Mouse (Mus musculus) limb, embryonic 10.5 days (tissue): ENCODE results near the gene Elovl3. TPM values are rescaled to one million over a fixed set of nuclear protein-coding genes. Genes with fewer than 3 reads are reported as not detected.

ENCODE experiments used
- DNase-seq: peaks from one replicate; pipeline ENCODE4 v3.0.0-alpha.2; 2017; ENCODE audit warnings: low spot score
- H3K27ac ChIP-seq: fragments of 300-500 bp; sonication (generic); 2 replicates; pipeline ENCODE4 v1.5.1; 2016; ENCODE audit warnings: mild to moderate bottlenecking
- H3K27me3 ChIP-seq: fragments of 300-500 bp; sonication (generic); 2 replicates; pipeline ENCODE4 v1.6.1; 2016; ENCODE audit warnings: low read depth, mild to moderate bottlenecking; ENCODE audit not compliant: poor library complexity, severe bottlenecking
- H3K36me3 ChIP-seq: fragments of 300-500 bp; sonication (generic); 2 replicates; pipeline ENCODE4 v1.6.1; 2016; ENCODE audit warnings: mild to moderate bottlenecking, moderate library complexity
- H3K4me1 ChIP-seq: fragments of 300-500 bp; sonication (generic); 2 replicates; pipeline ENCODE4 v1.6.1; 2016
- H3K4me3 ChIP-seq: fragments of 300-500 bp; sonication (generic); 2 replicates; pipeline ENCODE4 v1.5.1; 2016; ENCODE audit warnings: mild to moderate bottlenecking, moderate library complexity
- H3K9me3 ChIP-seq: fragments of 300-500 bp; sonication (generic); replicated peaks from 2 replicates; pipeline ENCODE4 v1.6.1; 2016; ENCODE audit warnings: mild to moderate bottlenecking
- WGBS: fragments of 180-500 bp; shearing (Covaris S2); methylation state at CpG from one replicate; pipeline ENCODE4 v1.1.7; 2016; 5-methylcytosine and 5-hydroxymethylcytosine counted together
- polyA plus RNA-seq: library from polyadenylated mRNA; unstranded; fragments of >200 nt; fragmentation: Nextera tagmentation; extraction: Ambion mirVana; gene quantifications from 2 replicates; pipeline ENCODE4 v1.2.1, GENCODE M21; 2016

The Elovl3 gene
- polyA plus RNA-seq = 0.13 TPM in 1 of 2 replicates, not detected in the other

GRCm38 (mm10) chr19:46131694-46132525 is at the start of gene Elovl3:
TSS of gene Elovl3 (plus strand) at chr19:46131897.
- WGBS = 4% methylated on average over 31 of the region's 31 CpGs
- no peak for DNase-seq
- H3K27me3 ChIP-seq = peaks cover 78% of the 10 kb centered on the region
- H3K4me1 ChIP-seq = peaks cover 29% of the 10 kb centered on the region
- H3K27ac ChIP-seq = no peak within 1 kb of the TSS
- peak within 1 kb of the TSS; percentile 21 for H3K4me3 ChIP-seq
- no peaks in the 10 kb centered on the region for H3K9me3 ChIP-seq
- H3K36me3 ChIP-seq = no peaks in the 10 kb centered on the region

- no peak overlapping the region for H3K4me3 ChIP-seq
- DNase-seq = no peak
- H3K9me3 ChIP-seq = no peaks in the 10 kb centered on the region
- H3K4me1 ChIP-seq = no peaks in the 10 kb centered on the region
- 95% methylated on average over 8 of the region's 8 CpGs for WGBS
- H3K27ac ChIP-seq = no peak overlapping the region
- H3K27me3 ChIP-seq = no peaks in the 10 kb centered on the region
- peaks cover 64% of the 10 kb centered on the region for H3K36me3 ChIP-seq
Measured at GRCm38 (mm10) chr19:46085185-46085584, 46.5 kb upstream of the Elovl3 start.

- H3K27me3 ChIP-seq = no peaks in the 10 kb centered on the region
- no peaks in the 10 kb centered on the region for H3K4me1 ChIP-seq
- WGBS = 52% methylated on average over 3 of the region's 3 CpGs
- H3K9me3 ChIP-seq = no peaks in the 10 kb centered on the region
- H3K4me3 ChIP-seq = no peak overlapping the region
- H3K27ac ChIP-seq = no peak overlapping the region
- H3K36me3 ChIP-seq = peaks cover 53% of the 10 kb centered on the region
- peak; percentile 51 for DNase-seq
Measured at GRCm38 (mm10) chr19:46086337-46086736, 45.4 kb upstream of the Elovl3 start.

GRCm38 (mm10) chr19:46087871-46088270 is 43.8 kb upstream of the Elovl3 start:
- H3K4me3 ChIP-seq = no peak overlapping the region
- no peak for DNase-seq
- no peaks in the 10 kb centered on the region for H3K9me3 ChIP-seq
- H3K4me1 ChIP-seq = no peaks in the 10 kb centered on the region; the same call in 1 of the 2 replicates
- no peak overlapping the region for H3K27ac ChIP-seq
- peaks cover 37% of the 10 kb centered on the region for H3K36me3 ChIP-seq
- no peaks in the 10 kb centered on the region for H3K27me3 ChIP-seq
- 88% methylated on average over 7 of the region's 7 CpGs for WGBS

GRCm38 (mm10) chr19:46091641-46092040 is 40.1 kb upstream of the Elovl3 start:
- Histone ChIP-seq H3K36me3 (no peaks in the 10 kb centered on the region), H3K27me3 (no peaks in the 10 kb centered on the region), H3K27ac (no peak overlapping the region), H3K4me1 (no peaks in the 10 kb centered on the region; the same call in 1 of the 2 replicates), H3K4me3 (no peak overlapping the region), H3K9me3 (no peaks in the 10 kb centered on the region)
- 89% methylated on average over 4 of the region's 4 CpGs for WGBS
- no peak for DNase-seq

GRCm38 (mm10) chr19:46094144-46094543 is 37.6 kb upstream of the Elovl3 start:
- WGBS = 96% methylated on average over 2 of the region's 2 CpGs
- H3K36me3 ChIP-seq = no peaks in the 10 kb centered on the region
- DNase-seq = no peak
- H3K4me1 ChIP-seq = no peaks in the 10 kb centered on the region; the same call in 1 of the 2 replicates
- no peak overlapping the region for H3K4me3 ChIP-seq
- H3K27ac ChIP-seq = no peak overlapping the region
- no peaks in the 10 kb centered on the region for H3K9me3 ChIP-seq
- H3K27me3 ChIP-seq = no peaks in the 10 kb centered on the region

GRCm38 (mm10) chr19:46095291-46095690 is 36.4 kb upstream of the Elovl3 start:
- Histone ChIP-seq H3K9me3 (no peaks in the 10 kb centered on the region), H3K36me3 (no peaks in the 10 kb centered on the region), H3K4me3 (no peak overlapping the region)

GRCm38 (mm10) chr19:46096396-46096795 is 35.3 kb upstream of the Elovl3 start:
- Histone ChIP-seq H3K4me3 (no peak overlapping the region), H3K27me3 (no peaks in the 10 kb centered on the region), H3K4me1 (no peaks in the 10 kb centered on the region; the same call in 1 of the 2 replicates), H3K27ac (no peak overlapping the region), H3K9me3 (no peaks in the 10 kb centered on the region), H3K36me3 (no peaks in the 10 kb centered on the region)
- DNase-seq = no peak
- WGBS = 91% methylated on average over 5 of the region's 5 CpGs

More at GRCm38 (mm10) chr19:46095291-46095690, 36.4 kb upstream of the Elovl3 start:
- no peak overlapping the region for H3K27ac ChIP-seq
- H3K4me1 ChIP-seq = no peaks in the 10 kb centered on the region; the same call in 1 of the 2 replicates
- 87% methylated on average over 4 of the region's 4 CpGs for WGBS
- H3K27me3 ChIP-seq = no peaks in the 10 kb centered on the region
- DNase-seq = no peak

GRCm38 (mm10) chr19:46099561-46099960 is 32.1 kb upstream of the Elovl3 start:
- DNase-seq = no peak
- H3K9me3 ChIP-seq = no peaks in the 10 kb centered on the region
- no peak overlapping the region for H3K4me3 ChIP-seq
- no peaks in the 10 kb centered on the region for H3K36me3 ChIP-seq
- no peak overlapping the region for H3K27ac ChIP-seq
- H3K4me1 ChIP-seq = no peaks in the 10 kb centered on the region
- 90% methylated on average over 3 of the region's 3 CpGs for WGBS
- H3K27me3 ChIP-seq = no peaks in the 10 kb centered on the region

GRCm38 (mm10) chr19:46103437-46104186 is 28.1 kb upstream of the Elovl3 start:
- Histone ChIP-seq H3K9me3 (no peaks in the 10 kb centered on the region), H3K27me3 (no peaks in the 10 kb centered on the region), H3K4me3 (no peak overlapping the region), H3K36me3 (no peaks in the 10 kb centered on the region), H3K4me1 (no peaks in the 10 kb centered on the region), H3K27ac (no peak overlapping the region)
- WGBS = 88% methylated on average over 6 of the region's 6 CpGs
- DNase-seq = no peak

GRCm38 (mm10) chr19:46104187-46104557 is 27.5 kb upstream of the Elovl3 start:
- Histone ChIP-seq H3K4me1 (no peaks in the 10 kb centered on the region), H3K27ac (no peak overlapping the region), H3K4me3 (no peak overlapping the region), H3K36me3 (no peaks in the 10 kb centered on the region), H3K27me3 (no peaks in the 10 kb centered on the region), H3K9me3 (no peaks in the 10 kb centered on the region)
- WGBS = 76% methylated on average over 2 of the region's 2 CpGs
- DNase-seq = no peak

GRCm38 (mm10) chr19:46110214-46110613 is 21.5 kb upstream of the Elovl3 start:
- no peaks in the 10 kb centered on the region for H3K9me3 ChIP-seq
- no peak overlapping the region for H3K4me3 ChIP-seq
- no peak for DNase-seq
- 84% methylated on average over 2 of the region's 2 CpGs for WGBS
- H3K36me3 ChIP-seq = no peaks in the 10 kb centered on the region
- H3K4me1 ChIP-seq = no peaks in the 10 kb centered on the region
- no peak overlapping the region for H3K27ac ChIP-seq
- H3K27me3 ChIP-seq = no peaks in the 10 kb centered on the region

GRCm38 (mm10) chr19:46110781-46111180 is 20.9 kb upstream of the Elovl3 start:
- H3K4me1 ChIP-seq = no peaks in the 10 kb centered on the region
- DNase-seq = no peak
- H3K36me3 ChIP-seq = no peaks in the 10 kb centered on the region
- H3K27ac ChIP-seq = no peak overlapping the region
- 89% methylated on average over 5 of the region's 5 CpGs for WGBS
- H3K9me3 ChIP-seq = no peaks in the 10 kb centered on the region
- H3K4me3 ChIP-seq = no peak overlapping the region
- no peaks in the 10 kb centered on the region for H3K27me3 ChIP-seq
